Mouse (Mus musculus) c-Kit-negative CD71-positive TER-119-positive erythroid progenitor cells, embryonic 14.5 days (primary cell): ENCODE measurements around the gene Slc26a9.
"Not testable (repeated sequence)": the region's sequence is repeated elsewhere in the genome, so short reads cannot be mapped to it uniquely, and the experiment has no call there.

Experiments used
- DNase-seq: peaks from one replicate; pipeline ENCODE4 v3.0.0-alpha.2; 2013; ENCODE audit warnings: low read depth, low spot score

Gene Slc26a9

GRCm38 (mm10) chr1:131765357-131766001 lies 21.7 kb downstream of the Slc26a9 start:
- peak; percentile 30 for DNase-seq

GRCm38 (mm10) chr1:131769296-131769695 lies 25.5 kb downstream of the Slc26a9 start:
- no peak for DNase-seq

GRCm38 (mm10) chr1:131770656-131771055 lies 26.8 kb downstream of the Slc26a9 start:
- no peak for DNase-seq

GRCm38 (mm10) chr1:131771440-131771839 lies 27.6 kb downstream of the Slc26a9 start:
- no peak for DNase-seq

- DNase-seq = no peak
Measured at GRCm38 (mm10) chr1:131794591-131794990, 50.8 kb downstream of the Slc26a9 start.

GRCm38 (mm10) chr1:131795171-131795570 lies 51.3 kb downstream of the Slc26a9 start:
- no peak for DNase-seq

GRCm38 (mm10) chr1:131797202-131797909 lies 53.5 kb downstream of the Slc26a9 start, which contains the start of gene Pm20d1:
Gene Pm20d1 (plus strand): TSS chr1:131797381.
- DNase-seq = no peak

- no peak for DNase-seq
Measured at GRCm38 (mm10) chr1:131800001-131800400, 56.2 kb downstream of the Slc26a9 start.

GRCm38 (mm10) chr1:131801071-131801470 lies 57.2 kb downstream of the Slc26a9 start:
- no peak for DNase-seq

- no peak for DNase-seq
Measured at GRCm38 (mm10) chr1:131802652-131803051, 58.8 kb downstream of the Slc26a9 start.

- no peak for DNase-seq
Measured at GRCm38 (mm10) chr1:131804166-131804565, 60.3 kb downstream of the Slc26a9 start.

- no peak for DNase-seq
Measured at GRCm38 (mm10) chr1:131808986-131809385, 65.2 kb downstream of the Slc26a9 start.

- DNase-seq = no peak
Measured at GRCm38 (mm10) chr1:131809651-131810050, 65.8 kb downstream of the Slc26a9 start.

GRCm38 (mm10) chr1:131811393-131811792 lies 67.6 kb downstream of the Slc26a9 start:
- DNase-seq = no peak

- no peak for DNase-seq
Measured at GRCm38 (mm10) chr1:131812006-131812405, 68.2 kb downstream of the Slc26a9 start.

GRCm38 (mm10) chr1:131812631-131813295 lies 68.9 kb downstream of the Slc26a9 start:
- no peak for DNase-seq

GRCm38 (mm10) chr1:131813731-131814130 lies 69.9 kb downstream of the Slc26a9 start:
- no peak for DNase-seq

- no peak for DNase-seq
Measured at GRCm38 (mm10) chr1:131814191-131814590, 70.4 kb downstream of the Slc26a9 start.

- no peak for DNase-seq
Measured at GRCm38 (mm10) chr1:131816886-131817285, 73.1 kb downstream of the Slc26a9 start.

- DNase-seq = not testable (repeated sequence)
Measured at GRCm38 (mm10) chr1:131820353-131820752, 76.5 kb downstream of the Slc26a9 start.

- DNase-seq = no peak
Measured at GRCm38 (mm10) chr1:131820887-131821328, 77.1 kb downstream of the Slc26a9 start.
